Mouse (Mus musculus) embryonic facial prominence, embryonic 14.5 days (tissue): ENCODE measurements at regions not wholly inside any gene's neighbourhood (a gene's known extent, or its start where the extent isn't known, plus 50 kb on each side); places are given as distances from the start of the nearest gene placed in this dataset.

ENCODE experiments used
- ATAC-seq: fragments of 200-750 bp; cut with Nextera tagmentation; 2 replicates; pipeline ENCODE4 v1.8.0; 2017; ENCODE audit warnings: low read depth, moderate number of reproducible peaks, moderate TSS enrichment
- DNase-seq: peaks from one replicate; pipeline ENCODE4 v3.0.0-alpha.2; 2015; ENCODE audit warnings: low spot score
- H3K27ac ChIP-seq: fragments of 300-500 bp; sonication (generic); replicated peaks from 2 replicates; pipeline ENCODE4 v1.5.1; 2014; ENCODE audit warnings: low read depth, mild to moderate bottlenecking, low read length, moderate library complexity
- H3K27me3 ChIP-seq: fragments of 300-500 bp; sonication (generic); replicated peaks from 2 replicates; pipeline ENCODE4 v1.6.1; 2014; ENCODE audit warnings: low read length; ENCODE audit not compliant: control insufficient read depth, insufficient read depth
- H3K36me3 ChIP-seq: fragments of 300-500 bp; sonication (generic); 2 replicates; pipeline ENCODE4 v1.6.1; 2014; ENCODE audit warnings: low read length, mixed read lengths; ENCODE audit not compliant: control insufficient read depth, insufficient read depth
- H3K4me1 ChIP-seq: fragments of 300-500 bp; sonication (generic); 2 replicates; pipeline ENCODE4 v1.6.1; 2014; ENCODE audit warnings: antibody characterized with exemption, low read length; ENCODE audit not compliant: control insufficient read depth, insufficient read depth
- H3K4me2 ChIP-seq: fragments of 300-500 bp; sonication (generic); 2 replicates; pipeline ENCODE4 v1.6.1; 2014; ENCODE audit warnings: low read depth, mild to moderate bottlenecking, low read length, moderate library complexity, mixed read lengths
- H3K4me3 ChIP-seq: fragments of 300-500 bp; sonication (generic); 2 replicates; pipeline ENCODE4 v1.5.1; 2014; ENCODE audit warnings: low read depth, mild to moderate bottlenecking, low read length
- H3K9ac ChIP-seq: fragments of 300-500 bp; sonication (generic); 2 replicates; pipeline ENCODE4 v1.6.1; 2014; ENCODE audit warnings: low read depth, mild to moderate bottlenecking, low read length, moderate library complexity, mixed read lengths
- H3K9me3 ChIP-seq: fragments of 300-500 bp; sonication (generic); 2 replicates; pipeline ENCODE4 v1.6.1; 2016; ENCODE audit warnings: low read length; ENCODE audit not compliant: control insufficient read depth
- WGBS: fragments of 180-500 bp; shearing (Covaris S2); extraction: QIAGEN DNeasy Blood & Tissue Kit; methylation state at CpG from one replicate; pipeline ENCODE4 v1.1.7; 2014; 5-methylcytosine and 5-hydroxymethylcytosine counted together

DNA sequence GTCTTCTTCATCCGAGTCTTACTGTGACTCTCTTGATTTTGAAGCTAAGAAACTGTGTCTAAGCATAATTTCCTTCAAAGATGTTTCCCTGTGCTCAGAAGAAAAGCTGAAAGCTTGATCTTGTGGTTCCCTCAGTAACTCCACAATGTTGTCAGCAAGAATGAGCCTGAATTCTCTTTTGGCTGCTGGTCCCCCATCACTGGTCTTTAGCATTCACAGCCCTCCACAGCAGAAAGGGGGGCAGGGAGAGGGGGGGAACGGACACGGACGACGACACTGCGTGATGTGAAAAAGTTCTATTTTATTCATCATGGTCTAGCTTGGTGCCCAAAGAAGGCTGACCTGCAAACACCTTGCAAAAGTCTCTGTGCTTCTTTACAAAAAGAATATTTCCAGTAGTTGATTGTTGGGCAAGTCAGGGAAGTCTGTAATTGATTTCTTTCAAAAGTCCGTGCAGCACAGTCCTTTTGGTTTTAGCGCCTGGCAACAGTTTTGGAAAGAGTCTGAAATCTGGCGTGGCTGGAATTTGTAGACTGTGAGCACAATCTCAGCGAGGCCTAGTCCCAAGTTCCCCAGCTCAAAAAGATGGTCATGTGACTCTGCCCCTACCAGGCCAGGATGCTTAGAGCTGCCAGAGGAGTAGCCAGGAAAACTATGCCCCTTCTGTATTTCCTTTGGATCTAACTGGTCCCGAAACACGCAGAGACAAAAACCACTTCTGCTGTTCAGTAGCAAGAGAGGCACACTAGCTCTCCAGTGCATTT lies 254.7 kb downstream of the Ndfip2 start:
- H3K27me3 ChIP-seq: no peaks in the 10 kb centered on the region
- ATAC-seq: no peak
- 79% methylated on average over 12 of the region's 12 CpGs for WGBS
- H3K36me3 ChIP-seq: no peaks in the 10 kb centered on the region
- no peak for DNase-seq
- no peaks in the 10 kb centered on the region for H3K4me1 ChIP-seq
- no peak overlapping the region for H3K27ac ChIP-seq
- H3K4me3 ChIP-seq: no peak overlapping the region
- no peak overlapping the region for H3K4me2 ChIP-seq
- H3K9me3 ChIP-seq: no peaks in the 10 kb centered on the region
- no peak overlapping the region for H3K9ac ChIP-seq

DNA sequence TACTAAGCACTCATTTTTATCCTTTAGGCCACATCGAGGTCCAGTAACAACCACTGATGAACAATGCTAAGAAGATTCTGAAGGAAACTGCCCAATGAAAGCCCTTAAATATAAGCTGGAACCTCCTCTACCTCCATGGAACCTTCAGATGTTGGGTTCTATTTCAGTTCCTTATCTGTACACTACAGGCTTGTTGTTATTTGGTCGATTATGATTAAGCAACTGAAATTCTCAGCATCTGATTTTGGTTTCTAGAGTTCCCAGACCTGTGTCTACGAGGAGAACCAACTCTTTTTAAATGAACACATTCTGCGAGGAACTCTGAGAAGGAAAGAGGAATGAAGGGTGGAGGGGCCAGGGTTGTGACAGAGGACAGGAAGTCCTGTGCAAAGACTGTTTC lies 253.5 kb downstream of the Ndfip2 start:
- H3K4me2 ChIP-seq: no peak overlapping the region
- WGBS: 84% methylated on average over 4 of the region's 4 CpGs
- H3K27me3 ChIP-seq: no peaks in the 10 kb centered on the region
- no peak overlapping the region for H3K4me3 ChIP-seq
- H3K9ac ChIP-seq: no peak overlapping the region
- no peaks in the 10 kb centered on the region for H3K36me3 ChIP-seq
- ATAC-seq (no peak), DNase-seq (no peak)
- H3K27ac ChIP-seq: no peak overlapping the region
- no peaks in the 10 kb centered on the region for H3K4me1 ChIP-seq
- no peaks in the 10 kb centered on the region for H3K9me3 ChIP-seq

DNA sequence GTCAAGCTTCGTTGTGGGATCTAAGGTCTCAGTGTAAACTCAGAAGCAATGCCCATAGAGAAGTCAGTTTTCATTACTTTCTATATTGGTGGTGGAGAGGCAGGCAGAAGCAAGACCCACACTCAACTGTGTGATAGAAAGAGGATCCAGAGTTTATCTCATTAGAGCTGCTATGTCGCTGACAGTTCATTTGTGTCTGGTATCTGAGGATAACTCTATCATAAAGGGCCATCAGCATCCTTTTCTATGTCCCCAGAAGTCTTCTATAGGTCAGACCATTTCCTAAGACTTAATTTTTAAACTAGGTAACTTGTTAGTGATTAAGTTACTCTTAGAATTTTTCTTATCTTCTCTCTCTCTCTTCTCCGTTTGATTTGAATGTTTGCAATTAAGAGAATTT lies 252.8 kb downstream of the Ndfip2 start:
- Histone ChIP-seq H3K4me2 (no peak overlapping the region), H3K9ac (no peak overlapping the region), H3K27me3 (no peaks in the 10 kb centered on the region), H3K4me1 (no peaks in the 10 kb centered on the region), H3K36me3 (no peaks in the 10 kb centered on the region), H3K4me3 (no peak overlapping the region), H3K9me3 (no peaks in the 10 kb centered on the region), H3K27ac (no peak overlapping the region)
- no peak for DNase-seq
- no peak for ATAC-seq
- WGBS: 90% methylated on average over 3 of the region's 3 CpGs

DNA sequence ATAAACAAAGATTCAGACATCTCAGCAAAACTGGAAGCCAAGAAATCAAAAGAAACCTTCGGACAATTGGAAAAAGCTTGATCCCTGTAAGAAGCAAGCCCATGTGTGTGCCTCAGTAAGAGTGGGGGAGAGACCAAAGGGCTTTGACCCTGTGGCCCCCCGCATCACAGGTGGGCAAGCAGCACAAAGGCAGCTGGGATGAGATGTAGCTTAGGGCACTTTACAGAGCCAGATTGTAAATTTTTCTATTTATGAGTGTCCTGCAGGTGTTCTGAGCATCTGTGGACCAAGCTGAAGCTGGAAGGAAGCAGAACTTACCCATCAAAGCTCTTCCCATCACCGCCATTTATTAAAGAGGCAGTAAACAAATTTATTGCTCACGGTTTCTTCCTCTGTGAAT lies 246.9 kb downstream of the Ndfip2 start:
- ATAC-seq: no peak
- no peak overlapping the region for H3K9ac ChIP-seq
- no peak for DNase-seq

DNA sequence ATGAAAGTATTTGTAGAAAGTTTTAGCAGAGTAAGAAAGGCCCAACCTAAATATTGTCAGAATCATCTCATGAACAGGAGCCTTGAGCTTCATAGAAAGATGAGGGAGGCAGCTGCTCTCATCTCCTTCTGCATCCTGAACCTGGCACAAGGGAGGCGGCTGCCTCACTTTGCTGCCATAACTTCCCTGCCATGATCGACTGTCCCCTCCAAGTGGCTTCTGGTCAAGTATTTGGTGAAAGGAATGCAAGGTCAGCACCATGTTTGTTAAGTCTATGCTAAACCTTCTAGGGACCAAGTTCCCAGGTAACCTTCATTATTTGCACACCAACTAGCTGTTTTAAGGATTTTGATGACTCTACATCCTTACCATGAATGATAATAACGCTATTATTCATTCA lies 246.0 kb downstream of the Ndfip2 start:
- Histone ChIP-seq H3K4me2 (no peak overlapping the region), H3K9me3 (no peaks in the 10 kb centered on the region), H3K9ac (no peak overlapping the region), H3K4me3 (no peak overlapping the region), H3K27me3 (peaks cover 13% of the 10 kb centered on the region; the same call in 1 of the 2 replicates), H3K4me1 (peaks cover 22% of the 10 kb centered on the region), H3K27ac (no peak overlapping the region), H3K36me3 (no peaks in the 10 kb centered on the region)
- ATAC-seq (no peak), DNase-seq (no peak)
- WGBS: 78% methylated on average over 3 of the region's 3 CpGs

More for the DNA sequence above, 246.9 kb downstream of the Ndfip2 start:
- H3K4me1 ChIP-seq: peaks cover 17% of the 10 kb centered on the region
- no peak overlapping the region for H3K4me2 ChIP-seq
- no peak overlapping the region for H3K27ac ChIP-seq
- H3K27me3 ChIP-seq: peaks cover 13% of the 10 kb centered on the region; the same call in 1 of the 2 replicates
- 50% methylated on average over 4 of the region's 4 CpGs for WGBS
- no peaks in the 10 kb centered on the region for H3K36me3 ChIP-seq
- H3K9me3 ChIP-seq: no peaks in the 10 kb centered on the region
- H3K4me3 ChIP-seq: no peak overlapping the region

DNA sequence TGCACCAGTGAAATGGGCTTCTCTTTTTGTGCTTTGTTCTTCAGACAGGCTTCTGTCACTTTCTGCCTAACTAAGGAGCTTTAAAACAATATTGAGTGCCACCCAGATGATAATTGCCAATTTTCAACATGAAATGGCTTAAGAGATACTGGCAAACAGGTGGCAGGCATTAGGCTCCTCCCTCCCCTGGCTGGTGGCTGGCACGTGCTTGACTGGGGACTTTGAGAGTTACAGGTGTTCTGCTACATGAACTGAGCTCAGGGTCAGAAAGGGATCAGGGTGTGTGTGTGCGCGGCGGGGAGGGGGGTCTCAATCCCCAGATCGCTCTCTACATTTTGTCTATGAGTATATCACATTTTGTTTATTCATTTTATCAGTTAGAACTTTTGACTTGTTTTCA lies 245.4 kb downstream of the Ndfip2 start:
- H3K27ac ChIP-seq: no peak overlapping the region
- H3K9me3 ChIP-seq: no peaks in the 10 kb centered on the region
- ATAC-seq (no peak), DNase-seq (no peak)
- H3K4me3 ChIP-seq: no peak overlapping the region
- no peak overlapping the region for H3K4me2 ChIP-seq
- 75% methylated on average over 5 of the region's 5 CpGs for WGBS
- H3K36me3 ChIP-seq: no peaks in the 10 kb centered on the region
- H3K27me3 ChIP-seq: peaks cover 13% of the 10 kb centered on the region; the same call in 1 of the 2 replicates
- H3K4me1 ChIP-seq: peaks cover 27% of the 10 kb centered on the region
- H3K9ac ChIP-seq: no peak overlapping the region

DNA sequence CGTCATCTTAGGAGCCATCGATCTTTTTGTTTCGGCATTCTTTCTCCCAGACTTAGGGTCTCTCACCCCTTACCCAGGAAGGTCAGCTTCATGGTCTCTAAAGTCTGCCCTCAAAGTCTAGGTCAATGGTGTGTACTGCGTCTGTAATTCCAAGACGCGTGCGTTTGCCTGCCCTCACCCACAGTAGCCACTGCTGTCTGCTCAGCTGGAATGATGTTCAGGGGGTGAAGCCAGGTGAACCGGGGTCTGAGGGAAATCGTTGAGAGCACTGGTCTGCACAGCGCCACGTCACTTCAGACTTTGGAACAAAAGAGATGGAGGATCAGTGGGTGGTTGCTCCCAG lies 244.2 kb downstream of the Ndfip2 start:
- WGBS: 24% methylated on average over 11 of the region's 11 CpGs
- ATAC-seq: no peak
- H3K4me1 ChIP-seq: peaks cover 37% of the 10 kb centered on the region

DNA sequence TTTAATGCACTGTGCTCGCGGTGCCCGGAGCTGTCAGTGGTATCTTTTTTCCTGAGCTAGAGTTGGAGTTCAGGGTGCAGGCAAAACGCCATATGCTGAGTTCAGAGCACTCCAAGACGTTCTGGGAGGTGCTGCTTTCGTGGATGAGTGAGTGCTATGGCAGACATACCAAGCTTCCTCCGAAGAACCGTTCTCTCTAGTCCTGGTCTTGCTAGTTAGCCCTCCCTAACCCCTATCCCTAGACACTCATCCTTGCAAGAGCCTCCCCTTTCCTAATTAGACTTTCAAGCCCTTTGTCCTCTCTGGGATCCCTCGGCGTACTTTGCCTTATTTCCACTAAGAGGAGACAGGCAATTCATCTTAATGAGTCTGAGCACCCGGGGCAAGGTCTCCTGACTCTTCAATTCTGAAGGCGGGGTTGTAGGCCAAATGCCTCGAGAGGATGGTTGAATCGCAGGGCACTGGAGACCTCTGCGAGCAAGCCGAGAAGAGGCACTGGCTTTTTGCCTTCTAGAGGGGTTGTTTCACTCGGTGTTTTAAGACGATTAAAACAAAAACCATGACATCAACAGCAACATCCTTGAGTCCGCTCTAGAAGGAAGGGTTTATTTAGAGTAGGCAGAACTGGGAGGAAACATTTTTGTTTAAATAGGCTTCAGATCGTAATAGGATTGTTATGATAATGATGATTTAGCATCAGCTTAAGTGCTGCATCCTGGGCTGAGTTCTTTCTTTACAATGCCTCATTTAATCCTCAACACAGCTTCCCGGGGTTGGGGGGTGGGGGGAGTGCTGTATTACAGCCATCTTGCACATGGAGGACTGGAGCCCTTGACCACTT lies 243.6 kb downstream of the Ndfip2 start:
- Histone ChIP-seq H3K9ac (no peak overlapping the region), H3K9me3 (no peaks in the 10 kb centered on the region), H3K27ac (no peak overlapping the region), H3K4me2 (peak overlapping the region; percentile 43), H3K36me3 (no peaks in the 10 kb centered on the region), H3K4me3 (peak overlapping the region; percentile 5; the same call in 1 of the 2 replicates), H3K4me1 (peaks cover 37% of the 10 kb centered on the region), H3K27me3 (peaks cover 13% of the 10 kb centered on the region; the same call in 1 of the 2 replicates)
- 12% methylated on average over 21 of the region's 21 CpGs for WGBS
- peak; percentile 10; the same call in 1 of the 2 replicates for ATAC-seq
- no peak for DNase-seq

More for the DNA sequence above, 244.2 kb downstream of the Ndfip2 start:
- Histone ChIP-seq H3K36me3 (no peaks in the 10 kb centered on the region), H3K4me3 (no peak overlapping the region), H3K9me3 (no peaks in the 10 kb centered on the region), H3K4me2 (peak overlapping the region; percentile 43; the same call in 1 of the 2 replicates), H3K9ac (no peak overlapping the region), H3K27ac (no peak overlapping the region), H3K27me3 (peaks cover 13% of the 10 kb centered on the region; the same call in 1 of the 2 replicates)
- no peak for DNase-seq
